Mouse (Mus musculus) embryonic facial prominence, embryonic 10.5 days (tissue): ENCODE measurements around the gene Clasp2. TPM values are rescaled to one million over a fixed set of nuclear protein-coding genes. Genes with fewer than 3 reads are reported as not detected.

Source experiments
- DNase-seq: peaks from one replicate; pipeline ENCODE4 v3.0.0-alpha.2; 2017; ENCODE audit warnings: low spot score
- H3K27ac ChIP-seq: fragments of 300-500 bp; sonication (generic); replicated peaks from 2 replicates; pipeline ENCODE4 v1.5.1; 2016; ENCODE audit warnings: mild to moderate bottlenecking
- H3K27me3 ChIP-seq: fragments of 300-500 bp; sonication (generic); replicated peaks from 2 replicates; pipeline ENCODE4 v1.6.1; 2016; ENCODE audit warnings: low read depth, mild to moderate bottlenecking; ENCODE audit not compliant: poor library complexity, severe bottlenecking
- H3K36me3 ChIP-seq: fragments of 300-500 bp; sonication (generic); replicated peaks from 2 replicates; pipeline ENCODE4 v1.6.1; 2016; ENCODE audit warnings: mild to moderate bottlenecking, moderate library complexity
- H3K4me1 ChIP-seq: fragments of 300-500 bp; sonication (generic); 2 replicates; pipeline ENCODE4 v1.6.1; 2016
- H3K4me3 ChIP-seq: fragments of 300-500 bp; sonication (generic); 2 replicates; pipeline ENCODE4 v1.5.1; 2016; ENCODE audit warnings: mild to moderate bottlenecking, moderate library complexity
- H3K9me3 ChIP-seq: fragments of 300-500 bp; sonication (generic); 2 replicates; pipeline ENCODE4 v1.6.1; 2016; ENCODE audit warnings: mild to moderate bottlenecking
- WGBS: fragments of 180-500 bp; shearing (Covaris S2); methylation state at CpG from one replicate; pipeline ENCODE4 v1.1.7; 2016; 5-methylcytosine and 5-hydroxymethylcytosine counted together
- polyA plus RNA-seq: library from polyadenylated mRNA; unstranded; fragments of >200 nt; fragmentation: Nextera tagmentation; extraction: Ambion mirVana; gene quantifications from 2 replicates; pipeline ENCODE4 v1.2.1, GENCODE M21; 2016

Clasp2 gene
- polyA plus RNA-seq, 1 experiment from 2014 or later: 34.3 TPM

GRCm38 (mm10) chr9:113928591-113928990 lies 187.3 kb downstream of the Clasp2 start:
- Histone ChIP-seq H3K27me3 (no peaks in the 10 kb centered on the region), H3K4me1 (peaks cover 18% of the 10 kb centered on the region), H3K27ac (no peak overlapping the region), H3K9me3 (no peaks in the 10 kb centered on the region), H3K4me3 (no peak overlapping the region), H3K36me3 (peaks cover 18% of the 10 kb centered on the region; the same call in 1 of the 2 replicates)
- DNase-seq: no peak
- 90% methylated on average over 4 of the region's 4 CpGs for WGBS

GRCm38 (mm10) chr9:113929676-113930075 lies 188.4 kb downstream of the Clasp2 start:
- WGBS: 77% methylated on average over 1 of the region's 1 CpGs
- H3K4me3 ChIP-seq: peak overlapping the region; percentile 97
- H3K36me3 ChIP-seq: peaks cover 7% of the 10 kb centered on the region; the same call in 1 of the 2 replicates
- no peaks in the 10 kb centered on the region for H3K9me3 ChIP-seq
- no peaks in the 10 kb centered on the region for H3K27me3 ChIP-seq
- DNase-seq: no peak
- peaks cover 18% of the 10 kb centered on the region for H3K4me1 ChIP-seq
- H3K27ac ChIP-seq: 0 out of 2 replicates have a peak overlapping the region, but pooled peaks have one; percentile 93

- Histone ChIP-seq H3K9me3 (no peaks in the 10 kb centered on the region), H3K36me3 (no peaks in the 10 kb centered on the region), H3K27me3 (no peaks in the 10 kb centered on the region), H3K27ac (peak within 1 kb of the TSS; percentile 93), H3K4me1 (peaks cover 24% of the 10 kb centered on the region), H3K4me3 (peak within 1 kb of the TSS; percentile 97)
- peak; percentile 97 for DNase-seq
- WGBS: 1% methylated on average over 86 of the region's 86 CpGs
Observed at GRCm38 (mm10) chr9:113930534-113931374, 189.5 kb downstream of the Clasp2 start, which contains the start of gene Ubp1. Gene Ubp1 (plus strand): TSS chr9:113930934.

DNA sequence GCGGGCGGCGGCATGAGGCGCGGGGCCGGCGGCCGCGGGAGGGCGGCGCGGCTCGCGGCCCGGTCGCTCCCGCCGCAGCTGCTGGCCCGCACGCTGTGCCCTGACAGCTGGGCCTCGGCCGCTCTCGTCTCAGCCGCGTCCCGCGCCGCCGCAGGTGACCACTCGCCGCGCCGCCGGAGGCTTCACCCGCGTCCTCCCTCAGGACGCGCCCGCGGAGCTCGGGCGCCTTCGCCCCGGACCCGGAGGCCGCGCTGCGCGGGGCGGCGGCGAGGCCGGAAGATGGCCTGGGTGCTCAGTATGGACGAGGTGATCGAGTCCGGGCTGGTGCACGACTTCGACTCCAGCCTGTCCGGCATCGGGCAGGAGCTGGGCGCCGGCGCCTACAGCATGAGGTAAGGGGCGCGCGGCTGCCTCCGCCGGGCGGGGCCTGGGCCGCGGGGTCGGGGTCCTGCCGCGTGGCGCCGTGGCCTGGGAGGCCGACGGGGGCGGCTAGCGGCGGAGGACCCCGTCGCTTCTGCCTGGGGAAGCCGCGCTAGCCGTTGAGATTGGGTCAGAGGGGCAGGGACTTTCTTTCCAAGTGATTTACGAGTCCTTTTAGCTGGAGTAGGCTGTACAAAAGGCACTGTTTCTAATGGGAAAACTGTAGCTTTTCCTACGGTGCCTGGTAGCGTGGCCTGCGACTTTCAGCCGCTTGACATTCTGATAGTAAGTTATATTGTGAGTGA lies 190.3 kb downstream of the Clasp2 start:
- Histone ChIP-seq H3K27ac (peak overlapping the region; percentile 93), H3K4me3 (peak overlapping the region; percentile 97), H3K27me3 (no peaks in the 10 kb centered on the region), H3K9me3 (no peaks in the 10 kb centered on the region), H3K4me1 (peaks cover 26% of the 10 kb centered on the region), H3K36me3 (no peaks in the 10 kb centered on the region)
- WGBS: under 1% methylated on average over 91 of the region's 91 CpGs
- peak; percentile 66 for DNase-seq

DNA sequence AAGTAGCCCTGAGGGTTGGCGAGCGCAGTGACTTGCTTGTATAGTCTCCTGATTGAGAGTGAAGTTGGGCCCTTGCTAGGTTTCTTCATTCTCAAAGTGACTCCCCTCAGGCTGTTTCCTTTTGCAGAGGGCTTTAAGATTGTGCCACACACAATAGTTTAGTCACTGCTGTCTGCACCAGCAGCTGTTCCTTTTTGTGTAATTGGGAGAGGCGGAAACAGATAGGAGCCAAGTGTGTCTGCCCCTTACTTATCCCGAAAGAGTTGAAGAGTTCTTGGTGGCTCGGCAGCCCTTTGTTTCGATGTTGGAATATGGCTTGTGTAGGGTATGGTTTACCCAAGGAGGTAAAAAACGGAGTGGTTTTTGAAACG lies 190.8 kb downstream of the Clasp2 start:
- DNase-seq: no peak
- no peaks in the 10 kb centered on the region for H3K9me3 ChIP-seq
- H3K4me3 ChIP-seq: peak overlapping the region; percentile 97
- H3K4me1 ChIP-seq: peaks cover 26% of the 10 kb centered on the region
- H3K27ac ChIP-seq: peak overlapping the region; percentile 93
- WGBS: 2% methylated on average over 8 of the region's 8 CpGs
- H3K36me3 ChIP-seq: no peaks in the 10 kb centered on the region
- no peaks in the 10 kb centered on the region for H3K27me3 ChIP-seq

DNA sequence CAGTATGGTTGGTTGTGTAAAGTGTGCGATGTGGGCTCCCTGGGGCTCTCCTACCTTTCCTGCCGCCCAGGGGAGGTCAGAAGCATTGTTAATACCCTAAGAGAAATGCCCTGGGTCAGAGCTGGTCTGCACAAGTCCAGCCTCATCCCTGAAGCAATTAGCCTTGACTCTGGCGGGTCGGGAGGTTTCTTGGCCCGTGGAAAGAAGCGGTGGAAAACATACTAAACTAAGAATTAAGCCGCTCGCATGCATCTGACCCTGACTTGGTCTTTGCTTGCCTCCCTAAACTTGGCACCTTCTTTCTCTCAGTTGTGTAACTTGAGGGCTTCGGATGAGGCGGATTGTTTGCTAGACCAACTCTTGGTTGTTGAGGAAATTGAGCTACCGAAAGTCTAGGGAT lies 191.2 kb downstream of the Clasp2 start:
- Histone ChIP-seq H3K9me3 (no peaks in the 10 kb centered on the region), H3K27ac (peak overlapping the region; percentile 93), H3K4me1 (peaks cover 26% of the 10 kb centered on the region), H3K4me3 (peak overlapping the region; percentile 97), H3K36me3 (no peaks in the 10 kb centered on the region), H3K27me3 (no peaks in the 10 kb centered on the region)
- DNase-seq: peak; percentile 22
- 26% methylated on average over 11 of the region's 11 CpGs for WGBS

- WGBS: 86% methylated on average over 5 of the region's 5 CpGs
- DNase-seq: no peak
- H3K9me3 ChIP-seq: no peaks in the 10 kb centered on the region
Observed at GRCm38 (mm10) chr9:113935638-113936037, 194.4 kb downstream of the Clasp2 start.

GRCm38 (mm10) chr9:113939063-113939850 lies 198.0 kb downstream of the Clasp2 start:
- Histone ChIP-seq H3K9me3 (no peaks in the 10 kb centered on the region), H3K4me1 (peaks cover 7% of the 10 kb centered on the region; the same call in 1 of the 2 replicates), H3K27ac (no peak overlapping the region), H3K36me3 (0 out of 2 replicates have a peak, but pooled peaks cover 3% of the 10 kb centered on the region), H3K27me3 (no peaks in the 10 kb centered on the region), H3K4me3 (no peak overlapping the region)
- WGBS: 88% methylated on average over 9 of the region's 9 CpGs
- DNase-seq: no peak

More at GRCm38 (mm10) chr9:113935638-113936037, 194.4 kb downstream of the Clasp2 start:
- Histone ChIP-seq H3K27ac (no peak overlapping the region), H3K4me3 (no peak overlapping the region), H3K4me1 (peaks cover 21% of the 10 kb centered on the region), H3K36me3 (no peaks in the 10 kb centered on the region), H3K27me3 (no peaks in the 10 kb centered on the region)

- WGBS: 93% methylated on average over 3 of the region's 3 CpGs
- no peak overlapping the region for H3K4me3 ChIP-seq
- DNase-seq: no peak
- H3K36me3 ChIP-seq: peaks cover 20% of the 10 kb centered on the region
- H3K27me3 ChIP-seq: no peaks in the 10 kb centered on the region
- no peaks in the 10 kb centered on the region for H3K9me3 ChIP-seq
- H3K27ac ChIP-seq: no peak overlapping the region
- H3K4me1 ChIP-seq: no peaks in the 10 kb centered on the region
Observed at GRCm38 (mm10) chr9:113941103-113941805, 200.0 kb downstream of the Clasp2 start.

- H3K9me3 ChIP-seq: no peaks in the 10 kb centered on the region
- WGBS: 94% methylated on average over 1 of the region's 1 CpGs
- no peak overlapping the region for H3K27ac ChIP-seq
- no peak for DNase-seq
- no peaks in the 10 kb centered on the region for H3K27me3 ChIP-seq
- H3K4me1 ChIP-seq: no peaks in the 10 kb centered on the region
- H3K36me3 ChIP-seq: peaks cover 39% of the 10 kb centered on the region
- no peak overlapping the region for H3K4me3 ChIP-seq
Observed at GRCm38 (mm10) chr9:113943372-113943771, 202.1 kb downstream of the Clasp2 start.

DNA sequence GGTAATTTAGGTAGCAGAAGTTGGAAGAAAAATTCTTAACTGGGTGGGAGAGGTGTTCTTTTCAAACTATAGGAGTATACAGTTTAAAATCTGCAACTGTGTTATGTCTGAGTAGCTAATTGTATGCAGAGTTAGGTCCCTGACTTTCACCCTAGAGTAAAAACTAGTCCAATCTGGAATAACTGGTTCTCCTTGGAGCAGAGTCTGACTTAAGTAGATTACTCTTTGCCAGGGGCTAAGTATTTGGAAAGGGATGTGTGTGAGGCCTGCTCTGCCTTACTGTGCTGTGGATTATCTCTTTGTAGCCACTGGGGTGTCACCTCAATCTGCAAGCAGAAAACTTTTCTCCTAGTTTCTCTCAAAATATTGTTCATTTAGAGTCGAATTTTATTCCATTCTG lies 205.9 kb downstream of the Clasp2 start:
- Histone ChIP-seq H3K36me3 (peaks cover 69% of the 10 kb centered on the region), H3K4me3 (no peak overlapping the region), H3K9me3 (no peaks in the 10 kb centered on the region), H3K27ac (no peak overlapping the region), H3K27me3 (no peaks in the 10 kb centered on the region), H3K4me1 (no peaks in the 10 kb centered on the region)
- 85% methylated on average over 1 of the region's 1 CpGs for WGBS
- DNase-seq: no peak
